Mouse (Mus musculus) forebrain, embryonic 13.5 days (tissue): Measurements from ENCODE around the gene Sema4b. TPM values are rescaled to one million over a fixed set of nuclear protein-coding genes. Genes with fewer than 3 reads are reported as not detected.

Source experiments
- ATAC-seq: fragments of 200-750 bp; cut with Nextera tagmentation; 2 replicates; pipeline ENCODE4 v1.8.0; 2017
- H3K27ac ChIP-seq: fragments of 300-500 bp; sonication (generic); 2 replicates; pipeline ENCODE4 v1.5.1; 2015; ENCODE audit warnings: inconsistent platforms, mild to moderate bottlenecking, moderate library complexity
- H3K27me3 ChIP-seq: fragments of 300-500 bp; sonication (generic); 2 replicates; pipeline ENCODE4 v1.6.1; 2015; ENCODE audit warnings: mild to moderate bottlenecking, inconsistent platforms
- H3K36me3 ChIP-seq: fragments of 300-500 bp; sonication (generic); 2 replicates; pipeline ENCODE4 v1.6.1; 2015; ENCODE audit warnings: mild to moderate bottlenecking, inconsistent platforms; ENCODE audit not compliant: poor library complexity, severe bottlenecking
- H3K4me1 ChIP-seq: fragments of 300-500 bp; sonication (generic); 2 replicates; pipeline ENCODE4 v1.6.1; 2015; ENCODE audit warnings: inconsistent platforms
- H3K4me2 ChIP-seq: fragments of 300-500 bp; sonication (generic); 2 replicates; pipeline ENCODE4 v1.6.1; 2015; ENCODE audit warnings: inconsistent platforms, mild to moderate bottlenecking, moderate library complexity
- H3K4me3 ChIP-seq: fragments of 300-500 bp; sonication (generic); 2 replicates; pipeline ENCODE4 v1.5.1; 2015; ENCODE audit warnings: mild to moderate bottlenecking, inconsistent platforms
- H3K9ac ChIP-seq: fragments of 300-500 bp; sonication (generic); 2 replicates; pipeline ENCODE4 v1.6.1; 2015; ENCODE audit warnings: mild to moderate bottlenecking, inconsistent platforms
- H3K9me3 ChIP-seq: fragments of 300-500 bp; sonication (generic); replicated peaks from 2 replicates; pipeline ENCODE4 v1.6.1; 2016; ENCODE audit warnings: inconsistent platforms
- WGBS: fragments of 180-500 bp; shearing (Covaris S2); methylation state at CpG from one replicate; pipeline ENCODE4 v1.1.7; 2015; 5-methylcytosine and 5-hydroxymethylcytosine counted together
- polyA plus RNA-seq: library from polyadenylated mRNA; unstranded; fragments of >200 nt; fragmentation: Nextera tagmentation; extraction: Ambion mirVana; gene quantifications from 2 replicates; pipeline ENCODE4 v1.2.1, GENCODE M21; 2015

Gene Sema4b
- polyA plus RNA-seq, 1 experiment from 2014 or later = 20.7 TPM

DNA sequence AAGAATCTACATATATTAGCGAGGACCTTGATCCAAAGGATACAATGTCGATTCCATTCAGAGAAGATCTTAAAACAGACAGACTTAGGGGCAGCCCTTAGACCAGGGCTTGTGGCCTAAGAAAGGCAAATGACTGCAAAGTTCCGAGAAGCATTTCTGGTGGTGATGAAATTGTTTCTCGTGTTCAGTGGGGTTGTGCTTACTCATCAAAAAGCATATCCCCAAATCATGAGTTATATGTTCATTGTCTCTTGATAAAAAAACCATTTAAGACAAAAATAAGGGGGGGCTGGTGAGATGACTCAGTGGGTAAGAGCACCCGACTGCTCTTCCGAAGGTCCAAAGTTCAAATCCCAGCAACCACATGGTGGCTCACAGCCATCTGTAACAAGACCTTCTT is 7.3 kb upstream of the Sema4b start:
- no peaks in the 10 kb centered on the region for H3K36me3 ChIP-seq

GRCm38 (mm10) chr7:80179790-80180189 is 6.9 kb upstream of the Sema4b start:
- no peaks in the 10 kb centered on the region for H3K9me3 ChIP-seq
- no peaks in the 10 kb centered on the region for H3K27me3 ChIP-seq
- H3K36me3 ChIP-seq = no peaks in the 10 kb centered on the region
- no peak overlapping the region for H3K9ac ChIP-seq
- H3K27ac ChIP-seq = no peak overlapping the region
- 86% methylated on average over 6 of the region's 6 CpGs for WGBS
- H3K4me2 ChIP-seq = no peak overlapping the region
- no peak for ATAC-seq
- H3K4me3 ChIP-seq = no peak overlapping the region
- H3K4me1 ChIP-seq = no peaks in the 10 kb centered on the region

More for the DNA sequence above, 7.3 kb upstream of the Sema4b start:
- no peaks in the 10 kb centered on the region for H3K4me1 ChIP-seq
- H3K4me2 ChIP-seq = no peak overlapping the region
- H3K27me3 ChIP-seq = no peaks in the 10 kb centered on the region
- no peak overlapping the region for H3K27ac ChIP-seq
- no peak for ATAC-seq
- no peaks in the 10 kb centered on the region for H3K9me3 ChIP-seq
- H3K9ac ChIP-seq = no peak overlapping the region
- 94% methylated on average over 6 of the region's 6 CpGs for WGBS
- H3K4me3 ChIP-seq = no peak overlapping the region

DNA sequence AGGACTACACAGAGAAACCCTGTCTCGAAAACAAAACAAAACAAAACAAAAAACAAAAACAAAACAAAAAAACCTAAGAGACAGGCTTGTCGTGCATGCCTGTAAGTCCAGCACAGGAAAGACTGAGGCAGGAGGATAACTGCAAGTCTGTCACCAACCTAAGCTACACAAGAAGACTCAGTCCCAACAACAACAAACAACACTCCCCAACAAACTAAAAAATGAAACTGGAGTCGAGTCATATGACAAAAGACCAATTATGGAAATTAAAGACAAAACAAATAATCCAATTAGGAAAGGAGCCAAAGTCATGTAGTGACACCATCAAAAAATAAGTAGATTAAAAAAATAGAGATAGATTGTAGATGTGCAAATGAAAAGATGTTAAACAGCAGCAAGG is 6.4 kb upstream of the Sema4b start:
- Histone ChIP-seq H3K36me3 (no peaks in the 10 kb centered on the region), H3K4me2 (no peak overlapping the region), H3K9me3 (no peaks in the 10 kb centered on the region), H3K27me3 (no peaks in the 10 kb centered on the region), H3K27ac (no peak overlapping the region), H3K4me3 (no peak overlapping the region), H3K4me1 (no peaks in the 10 kb centered on the region), H3K9ac (no peak overlapping the region)
- 71% methylated on average over 3 of the region's 3 CpGs for WGBS
- ATAC-seq = no peak

GRCm38 (mm10) chr7:80181078-80181477 is 5.6 kb upstream of the Sema4b start:
- no peaks in the 10 kb centered on the region for H3K27me3 ChIP-seq
- no peak for ATAC-seq
- H3K4me2 ChIP-seq = no peak overlapping the region
- no peak overlapping the region for H3K9ac ChIP-seq
- H3K27ac ChIP-seq = no peak overlapping the region
- 86% methylated on average over 2 of the region's 2 CpGs for WGBS
- H3K4me1 ChIP-seq = peaks cover 3% of the 10 kb centered on the region
- H3K9me3 ChIP-seq = no peaks in the 10 kb centered on the region
- no peak overlapping the region for H3K4me3 ChIP-seq
- no peaks in the 10 kb centered on the region for H3K36me3 ChIP-seq

- Histone ChIP-seq H3K4me1 (peaks cover 9% of the 10 kb centered on the region), H3K36me3 (no peaks in the 10 kb centered on the region), H3K27ac (no peak overlapping the region), H3K4me2 (no peak overlapping the region), H3K9me3 (no peaks in the 10 kb centered on the region), H3K4me3 (no peak overlapping the region), H3K27me3 (no peaks in the 10 kb centered on the region), H3K9ac (no peak overlapping the region)
- ATAC-seq = no peak
These were observed 4.5 kb upstream of the Sema4b start for GRCm38 (mm10) chr7:80182139-80182538.

- 94% methylated on average over 1 of the region's 1 CpGs for WGBS
- Histone ChIP-seq H3K4me2 (no peak overlapping the region), H3K4me1 (peaks cover 23% of the 10 kb centered on the region), H3K4me3 (no peak overlapping the region), H3K27me3 (no peaks in the 10 kb centered on the region), H3K36me3 (no peaks in the 10 kb centered on the region), H3K27ac (no peak overlapping the region), H3K9ac (no peak overlapping the region), H3K9me3 (no peaks in the 10 kb centered on the region)
- no peak for ATAC-seq
These were observed 3.2 kb upstream of the Sema4b start for GRCm38 (mm10) chr7:80183466-80183865.

GRCm38 (mm10) chr7:80183969-80184368 is 2.7 kb upstream of the Sema4b start:
- H3K9me3 ChIP-seq = no peaks in the 10 kb centered on the region
- no peaks in the 10 kb centered on the region for H3K36me3 ChIP-seq
- no peak overlapping the region for H3K9ac ChIP-seq
- H3K27ac ChIP-seq = no peak overlapping the region
- H3K4me1 ChIP-seq = peaks cover 28% of the 10 kb centered on the region
- H3K27me3 ChIP-seq = no peaks in the 10 kb centered on the region
- no peak overlapping the region for H3K4me3 ChIP-seq
- 33% methylated on average over 5 of the region's 5 CpGs for WGBS
- no peak for ATAC-seq
- no peak overlapping the region for H3K4me2 ChIP-seq

DNA sequence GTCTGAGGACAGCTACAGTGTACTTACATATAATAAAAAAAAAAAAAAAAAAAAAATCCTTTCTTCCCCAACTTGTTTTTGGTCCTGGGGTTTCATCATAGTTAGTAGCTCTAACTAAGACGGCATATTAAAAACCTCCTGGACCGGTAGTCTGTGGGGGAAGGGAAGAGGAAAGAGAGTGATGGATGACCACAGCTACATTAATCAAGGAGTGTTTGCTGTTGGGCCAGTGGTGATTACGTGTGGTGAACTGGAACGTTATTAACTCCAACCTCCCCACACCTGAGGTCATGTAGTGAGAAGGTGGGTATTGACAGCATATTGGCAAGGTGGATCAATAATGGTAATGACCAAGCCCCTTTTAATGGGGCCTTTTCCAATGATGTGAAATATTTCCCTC is 2.1 kb upstream of the Sema4b start:
- Histone ChIP-seq H3K9me3 (no peaks in the 10 kb centered on the region), H3K27ac (no peak overlapping the region)
- WGBS = 85% methylated on average over 4 of the region's 4 CpGs

GRCm38 (mm10) chr7:80184968-80185367 is 1.7 kb upstream of the Sema4b start:
- Histone ChIP-seq H3K27me3 (no peaks in the 10 kb centered on the region), H3K36me3 (no peaks in the 10 kb centered on the region), H3K4me1 (peaks cover 37% of the 10 kb centered on the region), H3K4me2 (no peak overlapping the region), H3K9me3 (no peaks in the 10 kb centered on the region), H3K27ac (no peak overlapping the region), H3K4me3 (no peak overlapping the region), H3K9ac (no peak overlapping the region)
- 67% methylated on average over 6 of the region's 6 CpGs for WGBS
- ATAC-seq = no peak

More for the DNA sequence above, 2.1 kb upstream of the Sema4b start:
- peaks cover 34% of the 10 kb centered on the region for H3K4me1 ChIP-seq
- H3K4me2 ChIP-seq = no peak overlapping the region
- H3K36me3 ChIP-seq = no peaks in the 10 kb centered on the region
- H3K27me3 ChIP-seq = no peaks in the 10 kb centered on the region
- H3K4me3 ChIP-seq = no peak overlapping the region
- no peak overlapping the region for H3K9ac ChIP-seq
- ATAC-seq = no peak

DNA sequence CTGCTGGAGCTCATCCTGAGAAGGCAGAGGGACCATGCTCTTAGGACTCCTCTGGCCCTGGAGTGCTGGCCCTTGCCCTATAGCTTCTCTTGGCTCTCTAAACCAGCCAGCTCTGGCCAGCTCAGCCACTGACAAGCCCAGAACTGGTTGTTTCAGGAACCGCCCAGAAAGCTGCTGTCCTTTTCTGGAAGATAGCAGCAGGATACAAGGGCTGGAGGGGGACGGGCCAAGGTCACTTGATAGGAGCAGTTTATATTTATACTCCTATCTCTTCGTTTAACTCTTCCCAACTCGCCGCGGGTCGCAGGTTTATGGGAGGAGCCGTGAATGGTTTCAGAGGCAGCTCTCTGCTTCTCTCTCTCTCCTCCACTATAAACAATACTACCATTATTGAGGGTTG is 620 bp upstream of the Sema4b start:
- Histone ChIP-seq H3K4me3 (peak overlapping the region; percentile 58), H3K4me1 (peaks cover 46% of the 10 kb centered on the region), H3K9ac (peak overlapping the region; percentile 76; the same call in 1 of the 2 replicates), H3K9me3 (no peaks in the 10 kb centered on the region), H3K27me3 (no peaks in the 10 kb centered on the region), H3K27ac (peak overlapping the region; percentile 88), H3K36me3 (no peaks in the 10 kb centered on the region), H3K4me2 (peak overlapping the region; percentile 69)
- no peak for ATAC-seq
- WGBS = 14% methylated on average over 8 of the region's 8 CpGs

- H3K36me3 ChIP-seq = no peaks in the 10 kb centered on the region
- H3K9ac ChIP-seq = peak overlapping the region; percentile 76
- H3K4me2 ChIP-seq = peak overlapping the region; percentile 69
- WGBS = 22% methylated on average over 12 of the region's 12 CpGs
- H3K4me1 ChIP-seq = peaks cover 61% of the 10 kb centered on the region
- no peak for ATAC-seq
- peak overlapping the region; percentile 88 for H3K27ac ChIP-seq
- peak overlapping the region; percentile 58 for H3K4me3 ChIP-seq
- no peaks in the 10 kb centered on the region for H3K27me3 ChIP-seq
- H3K9me3 ChIP-seq = no peaks in the 10 kb centered on the region
These were observed 860 bp downstream of the Sema4b start for GRCm38 (mm10) chr7:80187501-80187900.

- 51% methylated on average over 2 of the region's 2 CpGs for WGBS
- Histone ChIP-seq H3K4me2 (peak overlapping the region; percentile 69), H3K36me3 (no peaks in the 10 kb centered on the region), H3K9ac (peak overlapping the region; percentile 35), H3K27me3 (no peaks in the 10 kb centered on the region), H3K27ac (peak overlapping the region; percentile 88), H3K9me3 (no peaks in the 10 kb centered on the region), H3K4me3 (peak overlapping the region; percentile 7; the same call in 1 of the 2 replicates), H3K4me1 (peaks cover 71% of the 10 kb centered on the region)
- no peak for ATAC-seq
These were observed 2.0 kb downstream of the Sema4b start for GRCm38 (mm10) chr7:80188579-80189125.
